Mouse (Mus musculus) liver, postnatal 0 days (tissue): ENCODE data around the gene Gm48552. TPM values are rescaled to one million over a fixed set of nuclear protein-coding genes. Genes with fewer than 3 reads are reported as not detected.
A peak's percentile ranks its signal among the peaks of the same experiment; 100 is the strongest.

Experiments
- ATAC-seq: fragments of 200-750 bp; cut with Nextera tagmentation; 2 replicates; pipeline ENCODE4 v1.8.0; 2017; ENCODE audit warnings: mild to moderate bottlenecking, moderate library complexity
- DNase-seq: peaks from one replicate; pipeline ENCODE4 v3.0.0-alpha.2; 2016
- H3K27ac ChIP-seq: fragments of 300-500 bp; sonication (generic); 2 replicates; pipeline ENCODE4 v1.5.1; 2014; ENCODE audit warnings: antibody characterized with exemption, moderate library complexity, mild to moderate bottlenecking, low read depth
- H3K27me3 ChIP-seq: fragments of 300-500 bp; sonication (generic); 2 replicates; pipeline ENCODE4 v1.6.1; 2014; ENCODE audit warnings: low read length, control low read depth, mixed read lengths; ENCODE audit not compliant: insufficient read depth
- H3K36me3 ChIP-seq: fragments of 300-500 bp; sonication (generic); replicated peaks from 2 replicates; pipeline ENCODE4 v1.6.1; 2014; ENCODE audit warnings: mild to moderate bottlenecking, control low read depth, low read length, moderate library complexity, mixed read lengths; ENCODE audit not compliant: insufficient read depth
- H3K4me1 ChIP-seq: fragments of 300-500 bp; sonication (generic); 2 replicates; pipeline ENCODE4 v1.6.1; 2014; ENCODE audit warnings: antibody characterized with exemption, mild to moderate bottlenecking, control low read depth; ENCODE audit not compliant: insufficient read depth
- H3K4me2 ChIP-seq: fragments of 300-500 bp; sonication (generic); 2 replicates; pipeline ENCODE4 v1.6.1; 2014; ENCODE audit warnings: low read depth, mild to moderate bottlenecking, low read length, moderate library complexity, mixed read lengths
- H3K4me3 ChIP-seq: fragments of 300-500 bp; sonication (generic); 2 replicates; pipeline ENCODE4 v1.5.1; 2014; ENCODE audit warnings: low read depth, low read length
- H3K9ac ChIP-seq: fragments of 300-500 bp; sonication (generic); replicated peaks from 2 replicates; pipeline ENCODE4 v1.6.1; 2014; ENCODE audit warnings: mild to moderate bottlenecking, moderate library complexity
- H3K9me3 ChIP-seq: fragments of 300-500 bp; sonication (generic); 2 replicates; pipeline ENCODE4 v1.6.1; 2016; ENCODE audit warnings: mild to moderate bottlenecking, control low read depth, low read length, mixed read lengths
- CTCF ChIP-seq: sonication (generic); IDR thresholded peaks from 2 replicates; pipeline ENCODE4 v1.5.1; 2016; ENCODE audit warnings: antibody characterized with exemption, low read depth
- EP300 ChIP-seq: IDR thresholded peaks from 2 replicates; pipeline ENCODE4 v1.6.1; 2016; ENCODE audit warnings: antibody characterized with exemption, low read depth, mild to moderate bottlenecking
- WGBS: fragments of 180-500 bp; shearing (Covaris S2); extraction: QIAGEN DNeasy Blood & Tissue Kit; methylation state at CpG from one replicate; pipeline ENCODE4 v1.1.7; 2014; ENCODE audit not compliant: insufficient replicate concordance; 5-methylcytosine and 5-hydroxymethylcytosine counted together
- polyA plus RNA-seq: library from polyadenylated mRNA; unstranded; fragments of >200 nt; fragmentation: Nextera tagmentation; extraction: Ambion mirVana; gene quantifications from 2 replicates; pipeline ENCODE4 v1.2.1, GENCODE M21; 2015

Gene Gm48552
- polyA plus RNA-seq, 1 experiment from 2014 or later, result not detected

GRCm38 (mm10) chr10:81383802-81384604, 4.8 kb upstream of the Gm48552 start, which contains the start of the genes Dohh and Gm48551:
Gene Dohh (plus strand): TSS chr10:81384428.
Gene Gm48551 (plus strand): TSS chr10:81384466.
- H3K9me3 ChIP-seq, result no peaks in the 10 kb centered on the region
- TF ChIP-seq EP300, result peak; percentile 83
- no peak for TF ChIP-seq CTCF
- H3K27ac ChIP-seq, result peak within 1 kb of the TSS; percentile 97
- peak within 1 kb of the TSS; percentile 89 for H3K9ac ChIP-seq
- H3K4me3 ChIP-seq, result peak within 1 kb of the TSS; percentile 74
- peaks cover 39% of the 10 kb centered on the region for H3K4me1 ChIP-seq
- H3K27me3 ChIP-seq, result no peaks in the 10 kb centered on the region
- peak; percentile 100 for DNase-seq
- H3K4me2 ChIP-seq, result peak within 1 kb of the TSS; percentile 75
- H3K36me3 ChIP-seq, result peaks cover 24% of the 10 kb centered on the region
- WGBS, result 3% methylated on average over 51 of the region's 54 CpGs
- peak; percentile 82 for ATAC-seq

GRCm38 (mm10) chr10:81384605-81384982, 4.2 kb upstream of the Gm48552 start:
- Histone ChIP-seq H3K27ac (peak overlapping the region; percentile 97), H3K9ac (peak overlapping the region; percentile 89), H3K4me1 (peaks cover 39% of the 10 kb centered on the region), H3K9me3 (no peaks in the 10 kb centered on the region), H3K36me3 (peaks cover 24% of the 10 kb centered on the region), H3K4me3 (peak overlapping the region; percentile 74), H3K4me2 (peak overlapping the region; percentile 75), H3K27me3 (no peaks in the 10 kb centered on the region)
- TF ChIP-seq EP300 (no peak), CTCF (no peak)
- DNase-seq (no peak), ATAC-seq (peak; percentile 20)
- under 1% methylated on average over 19 of the region's 19 CpGs for WGBS

- Histone ChIP-seq H3K4me1 (peaks cover 29% of the 10 kb centered on the region), H3K9me3 (no peaks in the 10 kb centered on the region), H3K4me3 (peak overlapping the region; percentile 74), H3K36me3 (peaks cover 24% of the 10 kb centered on the region), H3K9ac (peak overlapping the region; percentile 89; the same call in 1 of the 2 replicates), H3K27me3 (no peaks in the 10 kb centered on the region), H3K4me2 (peak overlapping the region; percentile 75), H3K27ac (no peak overlapping the region)
- DNase-seq (no peak), ATAC-seq (no peak)
- WGBS, result 70% methylated on average over 22 of the region's 22 CpGs
- no peak for TF ChIP-seq CTCF
- TF ChIP-seq EP300, result no peak
Measured at GRCm38 (mm10) chr10:81385603-81386306, 3.0 kb upstream of the Gm48552 start.

- Histone ChIP-seq H3K4me3 (no peak overlapping the region), H3K4me2 (no peak overlapping the region), H3K4me1 (peaks cover 26% of the 10 kb centered on the region), H3K36me3 (peaks cover 24% of the 10 kb centered on the region), H3K9me3 (no peaks in the 10 kb centered on the region), H3K27me3 (no peaks in the 10 kb centered on the region), H3K9ac (no peak overlapping the region), H3K27ac (no peak overlapping the region)
- WGBS, result 91% methylated on average over 20 of the region's 20 CpGs
- TF ChIP-seq EP300 (no peak), CTCF (no peak)
- no peak for ATAC-seq
- DNase-seq, result no peak
Measured at GRCm38 (mm10) chr10:81387716-81388115, 1.1 kb upstream of the Gm48552 start.

GRCm38 (mm10) chr10:81389373-81389772, 568 bp downstream of the Gm48552 start:
- Histone ChIP-seq H3K4me3 (no peak overlapping the region), H3K9me3 (no peaks in the 10 kb centered on the region), H3K36me3 (peaks cover 24% of the 10 kb centered on the region), H3K9ac (no peak overlapping the region), H3K4me2 (no peak overlapping the region), H3K27me3 (no peaks in the 10 kb centered on the region), H3K27ac (no peak overlapping the region), H3K4me1 (peaks cover 39% of the 10 kb centered on the region)
- TF ChIP-seq CTCF (no peak), EP300 (no peak)
- DNase-seq (no peak), ATAC-seq (no peak)
- 69% methylated on average over 3 of the region's 3 CpGs for WGBS
